Mouse (Mus musculus) midbrain, embryonic 12.5 days (tissue): ENCODE results near the gene Cnst. TPM values are rescaled to one million over a fixed set of nuclear protein-coding genes. Genes with fewer than 3 reads are reported as not detected.

Experiments
- ATAC-seq: fragments of 200-750 bp; cut with Nextera tagmentation; 2 replicates; pipeline ENCODE4 v1.8.0; 2017; ENCODE audit warnings: low read depth, moderate TSS enrichment, moderate library complexity; ENCODE audit not compliant: low FRiP score
- H3K27ac ChIP-seq: fragments of 300-500 bp; sonication (generic); replicated peaks from 2 replicates; pipeline ENCODE4 v1.5.1; 2016; ENCODE audit warnings: mild to moderate bottlenecking
- H3K27me3 ChIP-seq: fragments of 300-500 bp; sonication (generic); 2 replicates; pipeline ENCODE4 v1.6.1; 2016; ENCODE audit warnings: mild to moderate bottlenecking
- H3K36me3 ChIP-seq: fragments of 300-500 bp; sonication (generic); 2 replicates; pipeline ENCODE4 v1.6.1; 2016
- H3K4me1 ChIP-seq: fragments of 300-500 bp; sonication (generic); 2 replicates; pipeline ENCODE4 v1.6.1; 2016
- H3K4me2 ChIP-seq: fragments of 300-500 bp; sonication (generic); replicated peaks from 2 replicates; pipeline ENCODE4 v1.6.1; 2016; ENCODE audit warnings: mild to moderate bottlenecking, moderate library complexity
- H3K4me3 ChIP-seq: fragments of 300-500 bp; sonication (generic); 2 replicates; pipeline ENCODE4 v1.5.1; 2016; ENCODE audit warnings: mild to moderate bottlenecking
- H3K9ac ChIP-seq: fragments of 300-500 bp; sonication (generic); replicated peaks from 2 replicates; pipeline ENCODE4 v1.6.1; 2016; ENCODE audit warnings: mild to moderate bottlenecking, moderate library complexity
- H3K9me3 ChIP-seq: fragments of 300-500 bp; sonication (generic); 2 replicates; pipeline ENCODE4 v1.6.1; 2016; ENCODE audit warnings: mild to moderate bottlenecking
- WGBS: fragments of 180-500 bp; shearing (Covaris S2); methylation state at CpG from one replicate; pipeline ENCODE4 v1.1.7; 2016; 5-methylcytosine and 5-hydroxymethylcytosine counted together
- polyA plus RNA-seq: library from polyadenylated mRNA; unstranded; fragments of >200 nt; fragmentation: Nextera tagmentation; extraction: Ambion mirVana; gene quantifications from 2 replicates; pipeline ENCODE4 v1.2.1, GENCODE M21; 2016

Gene Cnst
- polyA plus RNA-seq, 1 experiment from 2014 or later: 26.9 TPM

- Histone ChIP-seq H3K4me3 (no peak overlapping the region), H3K27ac (no peak overlapping the region)
Observed at GRCm38 (mm10) chr1:179539887-179540286, 6.3 kb upstream of the Cnst start.

GRCm38 (mm10) chr1:179541502-179541901 is 4.7 kb upstream of the Cnst start:
- H3K36me3 ChIP-seq: peaks cover 18% of the 10 kb centered on the region
- H3K9ac ChIP-seq: no peak overlapping the region
- H3K4me2 ChIP-seq: no peak overlapping the region
- peaks cover 8% of the 10 kb centered on the region for H3K4me1 ChIP-seq
- no peaks in the 10 kb centered on the region for H3K27me3 ChIP-seq
- no peak overlapping the region for H3K4me3 ChIP-seq
- no peaks in the 10 kb centered on the region for H3K9me3 ChIP-seq
- no peak for ATAC-seq
- WGBS: 63% methylated on average over 3 of the region's 3 CpGs
- H3K27ac ChIP-seq: no peak overlapping the region

More at GRCm38 (mm10) chr1:179539887-179540286, 6.3 kb upstream of the Cnst start:
- Histone ChIP-seq H3K9me3 (no peaks in the 10 kb centered on the region), H3K4me2 (no peak overlapping the region), H3K36me3 (peaks cover 18% of the 10 kb centered on the region), H3K27me3 (no peaks in the 10 kb centered on the region), H3K4me1 (peaks cover under 1% of the 10 kb centered on the region), H3K9ac (no peak overlapping the region)
- no peak for ATAC-seq
- 91% methylated on average over 3 of the region's 3 CpGs for WGBS

- peak; percentile 87 for ATAC-seq
- Histone ChIP-seq H3K36me3 (no peaks in the 10 kb centered on the region), H3K4me1 (peaks cover 22% of the 10 kb centered on the region), H3K9ac (peak overlapping the region; percentile 82), H3K27ac (peak overlapping the region; percentile 97), H3K4me2 (peak overlapping the region; percentile 58), H3K4me3 (peak overlapping the region; percentile 82), H3K27me3 (no peaks in the 10 kb centered on the region), H3K9me3 (no peaks in the 10 kb centered on the region)
- under 1% methylated on average over 44 of the region's 44 CpGs for WGBS
Observed at GRCm38 (mm10) chr1:179546551-179546917, 364 bp downstream of the Cnst start.

- no peaks in the 10 kb centered on the region for H3K27me3 ChIP-seq
- ATAC-seq: no peak
- no peaks in the 10 kb centered on the region for H3K9me3 ChIP-seq
- peak overlapping the region; percentile 82 for H3K4me3 ChIP-seq
- H3K4me2 ChIP-seq: peak overlapping the region; percentile 58
- WGBS: 17% methylated on average over 5 of the region's 5 CpGs
- H3K36me3 ChIP-seq: no peaks in the 10 kb centered on the region
- peaks cover 22% of the 10 kb centered on the region for H3K4me1 ChIP-seq
- peak overlapping the region; percentile 82; the same call in 1 of the 2 replicates for H3K9ac ChIP-seq
- peak overlapping the region; percentile 97 for H3K27ac ChIP-seq
Observed at GRCm38 (mm10) chr1:179547176-179547575, 1.0 kb downstream of the Cnst start.

GRCm38 (mm10) chr1:179548220-179548619 is 2.0 kb downstream of the Cnst start:
- Histone ChIP-seq H3K4me1 (peaks cover 22% of the 10 kb centered on the region), H3K27ac (no peak overlapping the region), H3K27me3 (no peaks in the 10 kb centered on the region), H3K9me3 (no peaks in the 10 kb centered on the region), H3K4me3 (no peak overlapping the region), H3K9ac (no peak overlapping the region), H3K36me3 (no peaks in the 10 kb centered on the region), H3K4me2 (peak overlapping the region; percentile 58; the same call in 1 of the 2 replicates)
- ATAC-seq: no peak
- 76% methylated on average over 11 of the region's 11 CpGs for WGBS

GRCm38 (mm10) chr1:179548996-179549752 is 3.0 kb downstream of the Cnst start:
- Histone ChIP-seq H3K36me3 (no peaks in the 10 kb centered on the region), H3K9me3 (no peaks in the 10 kb centered on the region), H3K4me1 (peaks cover 22% of the 10 kb centered on the region), H3K27ac (no peak overlapping the region), H3K4me3 (no peak overlapping the region), H3K4me2 (no peak overlapping the region), H3K27me3 (no peaks in the 10 kb centered on the region), H3K9ac (no peak overlapping the region)
- no peak for ATAC-seq
- 92% methylated on average over 5 of the region's 5 CpGs for WGBS

GRCm38 (mm10) chr1:179551336-179551735 is 5.2 kb downstream of the Cnst start:
- no peak for ATAC-seq
- 93% methylated on average over 3 of the region's 3 CpGs for WGBS
- no peaks in the 10 kb centered on the region for H3K27me3 ChIP-seq

GRCm38 (mm10) chr1:179551921-179552320 is 5.8 kb downstream of the Cnst start:
- Histone ChIP-seq H3K4me2 (no peak overlapping the region), H3K4me3 (no peak overlapping the region), H3K27me3 (no peaks in the 10 kb centered on the region), H3K27ac (no peak overlapping the region), H3K36me3 (no peaks in the 10 kb centered on the region), H3K4me1 (peaks cover 14% of the 10 kb centered on the region), H3K9me3 (no peaks in the 10 kb centered on the region), H3K9ac (no peak overlapping the region)
- ATAC-seq: no peak
- 88% methylated on average over 4 of the region's 4 CpGs for WGBS

More at GRCm38 (mm10) chr1:179551336-179551735, 5.2 kb downstream of the Cnst start:
- Histone ChIP-seq H3K9me3 (no peaks in the 10 kb centered on the region), H3K36me3 (no peaks in the 10 kb centered on the region), H3K4me3 (no peak overlapping the region), H3K4me1 (peaks cover 14% of the 10 kb centered on the region), H3K9ac (no peak overlapping the region), H3K4me2 (no peak overlapping the region), H3K27ac (no peak overlapping the region)

- Histone ChIP-seq H3K4me1 (peaks cover 7% of the 10 kb centered on the region), H3K36me3 (no peaks in the 10 kb centered on the region), H3K27ac (no peak overlapping the region), H3K9me3 (no peaks in the 10 kb centered on the region), H3K4me3 (no peak overlapping the region), H3K9ac (no peak overlapping the region), H3K27me3 (no peaks in the 10 kb centered on the region), H3K4me2 (no peak overlapping the region)
- 51% methylated on average over 7 of the region's 7 CpGs for WGBS
- no peak for ATAC-seq
Observed at GRCm38 (mm10) chr1:179552751-179553150, 6.6 kb downstream of the Cnst start.

- no peak overlapping the region for H3K9ac ChIP-seq
- no peaks in the 10 kb centered on the region for H3K9me3 ChIP-seq
- no peaks in the 10 kb centered on the region for H3K27me3 ChIP-seq
- H3K4me2 ChIP-seq: no peak overlapping the region
- H3K4me1 ChIP-seq: peaks cover 2% of the 10 kb centered on the region
- no peak for ATAC-seq
- H3K4me3 ChIP-seq: no peak overlapping the region
- WGBS: 86% methylated on average over 5 of the region's 5 CpGs
- no peak overlapping the region for H3K27ac ChIP-seq
- no peaks in the 10 kb centered on the region for H3K36me3 ChIP-seq
Observed at GRCm38 (mm10) chr1:179553197-179553948, 7.2 kb downstream of the Cnst start.

GRCm38 (mm10) chr1:179553949-179554347 is 7.8 kb downstream of the Cnst start:
- WGBS: 81% methylated on average over 4 of the region's 4 CpGs
- no peak overlapping the region for H3K4me3 ChIP-seq
- no peak for ATAC-seq

GRCm38 (mm10) chr1:179556921-179557320 is 10.8 kb downstream of the Cnst start:
- H3K4me1 ChIP-seq: no peaks in the 10 kb centered on the region
- no peak overlapping the region for H3K4me3 ChIP-seq
- WGBS: 90% methylated on average over 3 of the region's 3 CpGs

More at GRCm38 (mm10) chr1:179553949-179554347, 7.8 kb downstream of the Cnst start:
- Histone ChIP-seq H3K27ac (no peak overlapping the region), H3K36me3 (no peaks in the 10 kb centered on the region), H3K27me3 (no peaks in the 10 kb centered on the region), H3K9me3 (no peaks in the 10 kb centered on the region), H3K4me2 (no peak overlapping the region), H3K9ac (no peak overlapping the region), H3K4me1 (no peaks in the 10 kb centered on the region)

More at GRCm38 (mm10) chr1:179556921-179557320, 10.8 kb downstream of the Cnst start:
- no peak for ATAC-seq
- Histone ChIP-seq H3K27ac (no peak overlapping the region), H3K9me3 (no peaks in the 10 kb centered on the region), H3K36me3 (no peaks in the 10 kb centered on the region), H3K27me3 (no peaks in the 10 kb centered on the region), H3K9ac (no peak overlapping the region), H3K4me2 (no peak overlapping the region)
